Mouse (Mus musculus) lung, embryonic 14.5 days (tissue): Measurements from ENCODE around the gene Tbcb. TPM values are rescaled to one million over a fixed set of nuclear protein-coding genes. Genes with fewer than 3 reads are reported as not detected.
A peak's percentile ranks its signal among the peaks of the same experiment; 100 is the strongest.

Experiments
- ATAC-seq: fragments of 200-750 bp; cut with Nextera tagmentation; 2 replicates; pipeline ENCODE4 v1.8.0; 2017; ENCODE audit warnings: mild to moderate bottlenecking, moderate TSS enrichment, moderate library complexity; ENCODE audit not compliant: insufficient read depth
- DNase-seq: peaks from one replicate; pipeline ENCODE4 v3.0.0-alpha.2; 2015
- H3K27ac ChIP-seq: fragments of 300-500 bp; sonication (generic); 2 replicates; pipeline ENCODE4 v1.5.1; 2014; ENCODE audit warnings: low read depth, mild to moderate bottlenecking, moderate library complexity
- H3K27me3 ChIP-seq: fragments of 300-500 bp; sonication (generic); 2 replicates; pipeline ENCODE4 v1.6.1; 2014; ENCODE audit warnings: low read length, control low read depth; ENCODE audit not compliant: insufficient read depth
- H3K36me3 ChIP-seq: fragments of 300-500 bp; sonication (generic); 2 replicates; pipeline ENCODE4 v1.6.1; 2014; ENCODE audit warnings: control low read depth; ENCODE audit not compliant: insufficient read depth
- H3K4me1 ChIP-seq: fragments of 300-500 bp; sonication (generic); 2 replicates; pipeline ENCODE4 v1.6.1; 2014; ENCODE audit warnings: antibody characterized with exemption, control low read depth; ENCODE audit not compliant: insufficient read depth
- H3K4me2 ChIP-seq: fragments of 300-500 bp; sonication (generic); 2 replicates; pipeline ENCODE4 v1.6.1; 2014; ENCODE audit warnings: mild to moderate bottlenecking
- H3K4me3 ChIP-seq: fragments of 300-500 bp; sonication (generic); 2 replicates; pipeline ENCODE4 v1.5.1; 2014; ENCODE audit warnings: low read depth, low read length
- H3K9ac ChIP-seq: fragments of 300-500 bp; sonication (generic); 2 replicates; pipeline ENCODE4 v1.6.1; 2014
- H3K9me3 ChIP-seq: fragments of 300-500 bp; sonication (generic); 2 replicates; pipeline ENCODE4 v1.6.1; 2016; ENCODE audit warnings: low read depth, low read length, control low read depth
- CTCF ChIP-seq: IDR thresholded peaks from 2 replicates; pipeline ENCODE4 v1.5.1; 2016; ENCODE audit warnings: antibody characterized with exemption, low read depth
- WGBS: fragments of 180-500 bp; shearing (Covaris S2); extraction: QIAGEN DNeasy Blood & Tissue Kit; methylation state at CpG from one replicate; pipeline ENCODE4 v1.1.7; 2014; 5-methylcytosine and 5-hydroxymethylcytosine counted together
- polyA plus RNA-seq: library from polyadenylated mRNA; unstranded; fragments of >200 nt; fragmentation: Nextera tagmentation; extraction: Ambion mirVana; gene quantifications from 2 replicates; pipeline ENCODE4 v1.2.1, GENCODE M21; 2014

The Tbcb gene
- polyA plus RNA-seq, 1 experiment from 2014 or later: 182 TPM

GRCm38 (mm10) chr7:30200200-30200599, 31.9 kb downstream of the Tbcb start:
- H3K27me3 ChIP-seq: no peaks in the 10 kb centered on the region
- H3K36me3 ChIP-seq: no peaks in the 10 kb centered on the region
- no peaks in the 10 kb centered on the region for H3K4me1 ChIP-seq
- no peak for ATAC-seq
- no peak overlapping the region for H3K9ac ChIP-seq
- WGBS: 77% methylated on average over 5 of the region's 5 CpGs
- DNase-seq: no peak
- H3K9me3 ChIP-seq: no peaks in the 10 kb centered on the region
- no peak overlapping the region for H3K4me2 ChIP-seq
- H3K4me3 ChIP-seq: no peak overlapping the region
- no peak overlapping the region for H3K27ac ChIP-seq
- no peak for TF ChIP-seq CTCF

GRCm38 (mm10) chr7:30199498-30200139, 32.5 kb downstream of the Tbcb start:
- H3K9me3 ChIP-seq: no peaks in the 10 kb centered on the region
- no peaks in the 10 kb centered on the region for H3K36me3 ChIP-seq
- H3K27ac ChIP-seq: no peak overlapping the region
- no peak for TF ChIP-seq CTCF
- no peak overlapping the region for H3K4me3 ChIP-seq
- H3K4me2 ChIP-seq: no peak overlapping the region
- H3K9ac ChIP-seq: no peak overlapping the region
- ATAC-seq: no peak
- H3K4me1 ChIP-seq: no peaks in the 10 kb centered on the region
- DNase-seq: no peak
- no peaks in the 10 kb centered on the region for H3K27me3 ChIP-seq
- 67% methylated on average over 18 of the region's 18 CpGs for WGBS

GRCm38 (mm10) chr7:30198481-30198971, 33.5 kb downstream of the Tbcb start, which contains the start of gene Capns1:
Capns1 (minus strand) TSS chr7:30198811.
- peak; percentile 90 for TF ChIP-seq CTCF
- no peak within 1 kb of the TSS for H3K4me3 ChIP-seq
- H3K9me3 ChIP-seq: no peaks in the 10 kb centered on the region
- no peak for ATAC-seq
- H3K4me2 ChIP-seq: 0 out of 2 replicates have a peak within 1 kb of the TSS, but pooled peaks have one; percentile 10
- H3K27ac ChIP-seq: peak within 1 kb of the TSS; percentile 9; the same call in 1 of the 2 replicates
- DNase-seq: peak; percentile 93
- no peak within 1 kb of the TSS for H3K9ac ChIP-seq
- WGBS: 10% methylated on average over 8 of the region's 8 CpGs
- H3K27me3 ChIP-seq: no peaks in the 10 kb centered on the region
- H3K36me3 ChIP-seq: no peaks in the 10 kb centered on the region
- peaks cover under 1% of the 10 kb centered on the region; the same call in 1 of the 2 replicates for H3K4me1 ChIP-seq

- TF ChIP-seq CTCF: no peak
- WGBS: 38% methylated on average over 5 of the region's 5 CpGs
- H3K4me2 ChIP-seq: no peak overlapping the region
- no peak for ATAC-seq
- H3K27me3 ChIP-seq: no peaks in the 10 kb centered on the region
- H3K27ac ChIP-seq: peak overlapping the region; percentile 9; the same call in 1 of the 2 replicates
- H3K36me3 ChIP-seq: 0 out of 2 replicates have a peak, but pooled peaks cover 1% of the 10 kb centered on the region
- H3K4me1 ChIP-seq: peaks cover 6% of the 10 kb centered on the region; the same call in 1 of the 2 replicates
- H3K9ac ChIP-seq: no peak overlapping the region
- no peaks in the 10 kb centered on the region for H3K9me3 ChIP-seq
- H3K4me3 ChIP-seq: no peak overlapping the region
- no peak for DNase-seq
Observed at GRCm38 (mm10) chr7:30197592-30198129, 34.4 kb downstream of the Tbcb start.

- no peaks in the 10 kb centered on the region for H3K27me3 ChIP-seq
- WGBS: 52% methylated on average over 6 of the region's 6 CpGs
- TF ChIP-seq CTCF: no peak
- H3K4me2 ChIP-seq: no peak overlapping the region
- no peak overlapping the region for H3K27ac ChIP-seq
- H3K36me3 ChIP-seq: peaks cover 16% of the 10 kb centered on the region
- H3K9ac ChIP-seq: no peak overlapping the region
- H3K4me3 ChIP-seq: no peak overlapping the region
- ATAC-seq (no peak), DNase-seq (no peak)
- peaks cover 6% of the 10 kb centered on the region; the same call in 1 of the 2 replicates for H3K4me1 ChIP-seq
- H3K9me3 ChIP-seq: no peaks in the 10 kb centered on the region
Observed at GRCm38 (mm10) chr7:30196171-30196570, 35.9 kb downstream of the Tbcb start.

GRCm38 (mm10) chr7:30195461-30195860, 36.6 kb downstream of the Tbcb start:
- TF ChIP-seq CTCF: no peak

GRCm38 (mm10) chr7:30194884-30195283, 37.2 kb downstream of the Tbcb start:
- Histone ChIP-seq H3K9ac (peak overlapping the region; percentile 75), H3K4me1 (peaks cover 6% of the 10 kb centered on the region; the same call in 1 of the 2 replicates), H3K36me3 (peaks cover 28% of the 10 kb centered on the region), H3K4me2 (peak overlapping the region; percentile 64), H3K4me3 (peak overlapping the region; percentile 71), H3K27me3 (no peaks in the 10 kb centered on the region), H3K9me3 (no peaks in the 10 kb centered on the region), H3K27ac (peak overlapping the region; percentile 73)
- no peak for TF ChIP-seq CTCF
- DNase-seq (peak; percentile 98), ATAC-seq (peak; percentile 92)
- under 1% methylated on average over 28 of the region's 28 CpGs for WGBS

More at GRCm38 (mm10) chr7:30195461-30195860, 36.6 kb downstream of the Tbcb start:
- Histone ChIP-seq H3K27ac (peak overlapping the region; percentile 73; the same call in 1 of the 2 replicates), H3K9me3 (no peaks in the 10 kb centered on the region), H3K27me3 (no peaks in the 10 kb centered on the region), H3K4me2 (peak overlapping the region; percentile 64), H3K36me3 (peaks cover 23% of the 10 kb centered on the region), H3K4me1 (peaks cover 6% of the 10 kb centered on the region; the same call in 1 of the 2 replicates), H3K9ac (peak overlapping the region; percentile 75; the same call in 1 of the 2 replicates), H3K4me3 (peak overlapping the region; percentile 71)
- 57% methylated on average over 6 of the region's 6 CpGs for WGBS
- ATAC-seq: no peak
- DNase-seq: no peak
